Mouse (Mus musculus) layer of hippocampus, adult 18-20 months (tissue): Measurements from ENCODE around the gene Gm44596. TPM values are rescaled to one million over a fixed set of nuclear protein-coding genes. Genes with fewer than 3 reads are reported as not detected.

Source experiments
- DNase-seq, 2 experiments: peaks; one replicate each; pipeline ENCODE4 v3.0.0; 2022; ENCODE audit warnings: low spot score in 2 of 2
- long read RNA-seq: library from polyadenylated mRNA; stranded (forward); transcript quantifications from one replicate; pipeline ENCODE4 v2.0.0, GENCODE M21; 2021
- total RNA-seq, 2 experiments: library from RNA; stranded (reverse); gene quantifications; 2 replicates each; pipeline ENCODE4 v1.2.3; 2021

Gene Gm44596
- not detected for total RNA-seq
- long read RNA-seq, partial matches to known transcripts: 0 of 4 reads
- long read RNA-seq, other reads (novel, unspliced or antisense): 4 of 4 reads

- DNase-seq: peak; percentile 60 to 72
Observed at GRCm38 (mm10) chr6:128375192-128375591, at the start of gene Gm44596, which contains the start of gene Tex52. Gm44596 (plus strand) TSS chr6:128375503. Tex52 (plus strand) TSS chr6:128375456.

DNA sequence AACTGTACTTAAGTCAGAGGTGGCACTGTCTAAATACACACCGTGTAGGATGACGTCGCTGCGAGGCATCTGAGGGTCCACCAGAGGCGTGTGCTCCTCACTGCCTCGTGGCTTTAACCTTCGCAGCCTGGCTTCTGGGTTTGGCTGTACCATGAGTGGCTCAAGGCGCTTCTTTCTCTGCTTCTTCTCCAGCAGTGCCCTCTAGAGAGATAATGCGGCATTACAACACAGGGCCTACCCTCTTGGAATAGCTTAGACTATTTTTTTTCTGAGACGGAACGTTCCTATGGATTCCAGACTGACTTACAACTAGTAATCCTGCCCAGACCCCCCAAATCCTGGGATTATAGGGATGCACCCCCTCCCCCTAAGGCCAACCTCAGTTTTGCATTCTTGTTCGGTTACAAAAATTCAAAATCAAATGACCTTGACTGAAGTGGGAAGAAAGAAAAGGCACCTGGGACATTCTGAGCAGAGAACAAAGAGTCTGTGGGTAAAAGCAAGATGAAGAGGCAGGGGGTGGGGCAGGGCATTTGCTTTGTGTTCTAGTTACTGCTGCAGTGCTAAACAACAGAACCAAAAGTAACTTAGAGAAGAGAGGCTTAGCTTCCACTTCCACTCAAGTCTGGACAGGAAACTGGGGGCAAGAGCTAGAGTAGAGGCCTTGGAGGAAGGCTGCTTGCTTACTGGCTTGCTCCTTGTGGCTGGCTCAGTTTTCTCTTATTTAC, 40.7 kb upstream of the Gm44596 start:
- DNase-seq: peak; percentile 49 to 82

- DNase-seq: no peak
Observed at GRCm38 (mm10) chr6:128337467-128337866, 37.8 kb upstream of the Gm44596 start.

DNA sequence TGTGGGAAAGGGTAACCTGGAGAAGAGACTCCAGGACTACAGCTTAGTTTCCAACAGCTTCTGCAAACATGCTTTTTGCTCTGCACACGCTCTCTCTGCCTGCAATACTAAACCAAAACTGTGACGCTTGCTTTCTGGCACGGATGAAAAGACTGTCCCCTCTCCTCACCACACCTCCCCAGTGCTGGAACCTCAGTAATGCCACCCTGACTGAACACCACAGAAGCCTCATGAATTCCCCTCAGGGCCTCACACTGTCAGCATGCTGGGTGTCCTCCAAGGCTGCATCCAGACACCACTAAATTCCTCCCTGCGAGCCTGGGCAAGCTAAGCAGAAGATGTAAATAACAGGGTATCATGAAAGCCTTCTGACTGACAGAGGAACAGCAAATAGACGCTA, 36.4 kb upstream of the Gm44596 start:
- DNase-seq: no peak

- no peak for DNase-seq
Observed at GRCm38 (mm10) chr6:128341956-128342723, 33.2 kb upstream of the Gm44596 start.

GRCm38 (mm10) chr6:128345623-128346022, 29.7 kb upstream of the Gm44596 start:
- no peak for DNase-seq

GRCm38 (mm10) chr6:128346782-128347181, 28.5 kb upstream of the Gm44596 start:
- DNase-seq: peak in 1 of 2 experiments; percentile 58

- peak in 1 of 2 experiments; percentile 48 for DNase-seq
Observed at GRCm38 (mm10) chr6:128349711-128350110, 25.6 kb upstream of the Gm44596 start.

GRCm38 (mm10) chr6:128354140-128354539, 21.2 kb upstream of the Gm44596 start:
- DNase-seq: no peak

DNA sequence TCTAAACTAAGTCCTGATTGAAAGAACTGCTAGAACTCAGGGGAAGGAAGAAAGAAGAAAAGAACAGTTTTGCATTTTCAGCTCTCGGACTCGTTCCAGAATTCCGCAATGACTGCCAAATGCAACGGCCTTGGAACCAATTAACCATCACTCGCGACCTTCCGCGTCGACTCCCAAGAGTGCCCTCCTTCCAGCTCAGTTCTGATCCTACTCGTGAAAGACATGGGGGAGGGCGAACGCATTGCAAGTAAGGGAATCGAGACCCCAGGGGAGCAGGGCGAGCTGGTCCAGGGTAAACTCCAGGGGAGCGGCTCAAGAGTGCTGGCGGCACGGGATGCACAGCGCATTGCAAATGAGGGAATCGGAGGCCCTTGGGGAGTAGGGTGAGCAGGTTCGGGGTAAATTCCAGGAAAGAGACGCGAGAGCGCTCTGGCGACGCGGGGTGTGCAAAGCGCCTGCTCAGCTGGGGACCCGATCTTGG, 20.1 kb upstream of the Gm44596 start:
- peak; percentile 42 to 68 for DNase-seq

- DNase-seq: peak; percentile 96 to 98
Observed at GRCm38 (mm10) chr6:128355726-128356416, 19.4 kb upstream of the Gm44596 start, which contains the start of gene Tulp3. Tulp3 (minus strand) TSS chr6:128355851.

- DNase-seq: peak; percentile 51 to 88
Observed at GRCm38 (mm10) chr6:128358999-128359398, 16.3 kb upstream of the Gm44596 start.

- no peak for DNase-seq
Observed at GRCm38 (mm10) chr6:128361901-128362300, 13.4 kb upstream of the Gm44596 start.

DNA sequence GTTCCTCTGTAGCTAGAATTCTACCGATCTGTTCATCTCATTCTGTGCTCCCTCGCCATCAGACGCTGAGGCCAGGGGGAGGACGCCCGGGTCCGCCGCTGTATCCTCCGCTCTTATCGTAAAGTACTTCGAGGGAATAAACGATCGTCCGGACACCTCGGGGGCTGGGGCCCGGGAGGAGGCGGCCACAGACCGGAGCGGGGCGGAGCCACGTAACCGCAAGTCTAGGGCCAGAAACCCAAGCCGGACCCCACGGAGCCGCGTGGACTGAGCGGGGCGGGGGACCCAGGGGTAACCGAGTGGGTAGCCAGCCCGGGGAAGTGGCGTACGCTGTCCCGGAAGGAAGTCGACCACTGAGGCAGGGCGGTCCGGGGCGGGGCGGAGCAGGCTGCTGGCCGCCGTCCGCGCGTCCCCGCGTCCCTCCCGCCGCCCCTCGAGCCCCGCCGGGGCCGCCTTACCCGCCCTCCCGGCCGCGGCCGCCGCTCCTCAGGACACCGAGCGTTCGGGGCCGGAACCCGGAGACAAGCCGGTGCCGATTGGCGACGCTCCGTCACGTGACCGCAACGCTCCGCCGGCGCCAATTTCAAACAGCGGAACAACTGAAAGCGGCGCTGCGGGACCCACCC, 12.8 kb upstream of the Gm44596 start, which contains the start of the genes Rhno1 and Foxm1:
Rhno1 (minus strand) TSS at position 531 of the 626 bp plus-strand sequence.
Foxm1 (plus strand) TSS at position 587 of the 626 bp plus-strand sequence.
- DNase-seq: peak; percentile 58 to 82

GRCm38 (mm10) chr6:128363007-128363825, 12.1 kb upstream of the Gm44596 start:
- DNase-seq: no peak

DNA sequence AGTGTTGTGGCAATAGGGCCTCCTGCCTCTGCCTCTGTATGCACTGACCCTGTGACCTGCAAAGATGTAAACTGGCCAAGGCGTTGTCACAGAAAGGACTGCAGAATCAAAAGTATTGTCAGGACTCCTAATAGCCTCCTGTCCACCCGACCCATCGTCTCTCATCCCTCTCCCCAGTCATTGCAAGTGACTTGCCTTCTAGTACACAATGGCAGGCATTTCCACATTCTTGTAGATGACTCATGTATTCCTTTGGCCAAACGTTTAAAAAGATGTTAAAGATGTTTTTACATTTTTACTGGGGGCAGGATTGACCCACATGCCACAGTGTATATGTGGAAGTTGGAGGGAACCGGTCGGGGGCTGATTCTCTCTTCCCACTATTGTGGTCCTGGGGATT, 10.6 kb upstream of the Gm44596 start:
- no peak for DNase-seq

DNA sequence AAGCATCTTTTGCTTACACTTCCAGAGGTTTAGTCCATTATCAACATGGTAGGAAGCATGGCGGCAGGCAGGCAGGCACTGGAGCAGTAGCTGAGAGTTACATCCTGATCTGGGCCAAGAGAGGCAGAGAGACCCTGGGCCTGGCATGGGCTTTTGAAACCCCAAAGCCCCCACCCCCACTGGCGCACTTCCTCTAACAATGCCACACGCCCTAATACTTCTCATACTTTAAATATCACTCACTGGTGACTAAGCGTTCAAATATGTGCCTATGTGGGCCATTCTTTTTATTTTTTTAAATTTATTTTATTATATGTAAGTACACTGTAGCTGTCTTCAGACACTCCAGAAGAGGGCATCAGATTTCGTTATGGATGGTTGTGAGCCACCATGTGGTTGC, 8.8 kb upstream of the Gm44596 start:
- DNase-seq: no peak

DNA sequence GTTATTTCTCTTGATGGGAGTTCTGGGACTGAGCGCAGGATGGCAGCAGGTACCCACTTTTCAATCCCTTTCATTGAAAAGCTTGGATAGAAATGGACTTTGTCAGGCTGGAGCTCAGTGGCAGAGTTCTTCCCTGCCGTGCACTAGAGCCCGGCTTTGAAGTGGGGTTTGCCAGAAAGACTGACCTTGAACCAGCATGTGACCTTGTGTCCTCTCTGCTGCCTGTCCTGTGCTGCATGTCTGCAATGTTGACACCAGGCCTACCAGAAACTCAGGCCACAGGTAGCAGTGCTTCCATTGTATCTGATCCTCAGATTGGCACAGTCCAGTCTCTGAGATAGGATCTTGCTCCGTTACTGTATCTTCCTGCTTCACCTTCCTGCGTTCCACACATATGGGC, 5.3 kb upstream of the Gm44596 start:
- no peak for DNase-seq

GRCm38 (mm10) chr6:128376371-128377085, 1.2 kb downstream of the Gm44596 start:
- no peak for DNase-seq
